Mouse (Mus musculus): ENCODE data around the gene C1ra. TPM values are rescaled to one million over a fixed set of nuclear protein-coding genes. Genes with fewer than 3 reads are reported as not detected.
A peak's percentile ranks its signal among the peaks of the same experiment; 100 is the strongest.
"Not testable (repeated sequence)": the region's sequence is repeated elsewhere in the genome, so short reads cannot be mapped to it uniquely, and the experiment has no call there.

The C1ra gene
- total RNA-seq (2021): 10 to 100 TPM; 13.7 TPM

GRCm38 (mm10) chr6:124512355-124512836 lies at the start of gene C1ra:
TSS of gene C1ra (plus strand) at chr6:124512405.
- intact Hi-C loops (cut with DNase I): loop anchor here (2.0 to 5.0 kb wide), 2 partner anchors 32 to 245 kb away; partner anchors contain the start of genes Atn1 and Gm45234
- DNase-seq: peak; percentile 70 to 76

GRCm38 (mm10) chr6:124463881-124464291 lies 48.3 kb upstream of the C1ra start:
- intact Hi-C loops (cut with DNase I): no loop called here
- no peak for DNase-seq

- DNase-seq: peak; percentile 37 to 63
- intact Hi-C loops (cut with DNase I): no loop called here
Measured at GRCm38 (mm10) chr6:124464305-124465271, 47.6 kb upstream of the C1ra start, which contains the start of gene Clstn3. TSS of gene Clstn3 (minus strand) at chr6:124464794.

GRCm38 (mm10) chr6:124465299-124465698 lies 46.9 kb upstream of the C1ra start:
- intact Hi-C loops (cut with DNase I): no loop called here
- DNase-seq: no peak

GRCm38 (mm10) chr6:124465729-124466128 lies 46.5 kb upstream of the C1ra start:
- intact Hi-C loops (cut with DNase I): no loop called here
- DNase-seq: no peak

GRCm38 (mm10) chr6:124471121-124471520 lies 41.1 kb upstream of the C1ra start:
- DNase-seq: no peak
- intact Hi-C loops (cut with DNase I): no loop called here

- DNase-seq; intact Hi-C loops (cut with DNase I): not testable (repeated sequence)
Measured at GRCm38 (mm10) chr6:124471783-124472638, 40.2 kb upstream of the C1ra start.

- intact Hi-C loops (cut with DNase I): no loop called here
- peak; percentile 46 to 67 for DNase-seq
Measured at GRCm38 (mm10) chr6:124472801-124473200, 39.4 kb upstream of the C1ra start.

- intact Hi-C loops (cut with DNase I): no loop called here
Measured at GRCm38 (mm10) chr6:124474621-124475020, 37.6 kb upstream of the C1ra start.

GRCm38 (mm10) chr6:124475335-124476075 lies 36.7 kb upstream of the C1ra start:
- DNase-seq; intact Hi-C loops (cut with DNase I): not testable (repeated sequence)

More at GRCm38 (mm10) chr6:124474621-124475020, 37.6 kb upstream of the C1ra start:
- no peak for DNase-seq

- DNase-seq: no peak
- intact Hi-C loops (cut with DNase I): no loop called here
Measured at GRCm38 (mm10) chr6:124476216-124476615, 36.0 kb upstream of the C1ra start.

- intact Hi-C loops (cut with DNase I): no loop called here
- no peak for DNase-seq
Measured at GRCm38 (mm10) chr6:124476796-124477195, 35.4 kb upstream of the C1ra start.

- intact Hi-C loops (cut with DNase I): no loop called here
- no peak for DNase-seq
Measured at GRCm38 (mm10) chr6:124477221-124477655, 35.0 kb upstream of the C1ra start.

- intact Hi-C loops (cut with DNase I): no loop called here
- DNase-seq: peak; percentile 31 to 38
Measured at GRCm38 (mm10) chr6:124477922-124478651, 34.1 kb upstream of the C1ra start.

GRCm38 (mm10) chr6:124478874-124479572 lies 33.2 kb upstream of the C1ra start:
- no peak for DNase-seq
- intact Hi-C loops (cut with DNase I): no loop called here

GRCm38 (mm10) chr6:124479573-124479930 lies 32.7 kb upstream of the C1ra start:
- intact Hi-C loops (cut with DNase I): no loop called here
- no peak for DNase-seq

- DNase-seq: no peak
- intact Hi-C loops (cut with DNase I): loop anchor here (5.0 kb wide), 1 partner anchor 277 kb away; the partner anchor contains the start of genes Atn1 and Gm45234
Measured at GRCm38 (mm10) chr6:124480295-124480694, 31.9 kb upstream of the C1ra start.

GRCm38 (mm10) chr6:124481571-124481970 lies 30.6 kb upstream of the C1ra start:
- intact Hi-C loops (cut with DNase I): loop anchor here (5.0 kb wide), 1 partner anchor 276 kb away; the partner anchor contains the start of genes Atn1 and Gm45234
- peak; percentile 42 to 67 for DNase-seq
